Mouse (Mus musculus) kidney, adult 18-20 months (tissue): Measurements from ENCODE around the gene Tm2d3.

Experiments
- DNase-seq: peaks from one replicate; pipeline ENCODE4 v3.0.0; 2021

Tm2d3 gene

GRCm38 (mm10) chr7:65690869-65691268 is at the start of gene Tm2d3:
Gene Tm2d3, plus strand, starts transcription at chr7:65691169.
- DNase-seq, result no peak

GRCm38 (mm10) chr7:65642371-65643304 is 48.3 kb upstream of the Tm2d3 start:
- no peak for DNase-seq

- DNase-seq, result no peak
Observed at GRCm38 (mm10) chr7:65643861-65644421, 47.0 kb upstream of the Tm2d3 start.

GRCm38 (mm10) chr7:65644643-65645351 is 46.2 kb upstream of the Tm2d3 start, which contains the start of gene Tarsl2:
Gene Tarsl2, plus strand, starts transcription at chr7:65644898.
- DNase-seq, result peak; percentile 97

GRCm38 (mm10) chr7:65645996-65646395 is 45.0 kb upstream of the Tm2d3 start:
- no peak for DNase-seq

GRCm38 (mm10) chr7:65650662-65651061 is 40.3 kb upstream of the Tm2d3 start:
- no peak for DNase-seq

GRCm38 (mm10) chr7:65657490-65658120 is 33.4 kb upstream of the Tm2d3 start:
- DNase-seq, result no peak

- no peak for DNase-seq
Observed at GRCm38 (mm10) chr7:65663225-65663790, 27.7 kb upstream of the Tm2d3 start.

GRCm38 (mm10) chr7:65663886-65664285 is 27.1 kb upstream of the Tm2d3 start:
- DNase-seq, result peak; percentile 28

- no peak for DNase-seq
Observed at GRCm38 (mm10) chr7:65667491-65667890, 23.5 kb upstream of the Tm2d3 start.

- no peak for DNase-seq
Observed at GRCm38 (mm10) chr7:65678050-65678449, 12.9 kb upstream of the Tm2d3 start.

GRCm38 (mm10) chr7:65678900-65679595 is 11.9 kb upstream of the Tm2d3 start:
- no peak for DNase-seq

- no peak for DNase-seq
Observed at GRCm38 (mm10) chr7:65681166-65681565, 9.8 kb upstream of the Tm2d3 start.

GRCm38 (mm10) chr7:65684256-65684835 is 6.6 kb upstream of the Tm2d3 start:
- no peak for DNase-seq

GRCm38 (mm10) chr7:65686664-65687063 is 4.3 kb upstream of the Tm2d3 start:
- DNase-seq, result no peak

GRCm38 (mm10) chr7:65691929-65692605 is 1.1 kb downstream of the Tm2d3 start:
- DNase-seq, result no peak

- DNase-seq, result peak; percentile 79
Observed at GRCm38 (mm10) chr7:65692883-65693282, 1.9 kb downstream of the Tm2d3 start.

- peak; percentile 90 for DNase-seq
Observed at GRCm38 (mm10) chr7:65693301-65693821, 2.4 kb downstream of the Tm2d3 start.

GRCm38 (mm10) chr7:65696450-65696849 is 5.5 kb downstream of the Tm2d3 start:
- DNase-seq, result no peak

GRCm38 (mm10) chr7:65702076-65702475 is 11.1 kb downstream of the Tm2d3 start:
- DNase-seq, result no peak

GRCm38 (mm10) chr7:65704818-65705242 is 13.9 kb downstream of the Tm2d3 start:
- DNase-seq, result peak; percentile 86
